Mouse (Mus musculus) kidney, adult 18-20 months (tissue): Measurements from ENCODE around the gene Gm9821.
A peak's percentile ranks its signal among the peaks of the same experiment; 100 is the strongest.

ENCODE experiments used
- DNase-seq: peaks from one replicate; pipeline ENCODE4 v3.0.0; 2021

Gm9821 gene

GRCm38 (mm10) chr2:91945483-91945882 is at the start of gene Gm9821:
TSS of gene Gm9821 (plus strand) at chr2:91945703.
- DNase-seq = no peak

- DNase-seq = no peak
Observed at GRCm38 (mm10) chr2:91897968-91898367, 47.5 kb upstream of the Gm9821 start.

GRCm38 (mm10) chr2:91899141-91899540 is 46.4 kb upstream of the Gm9821 start:
- DNase-seq = no peak

GRCm38 (mm10) chr2:91900431-91900830 is 45.1 kb upstream of the Gm9821 start:
- no peak for DNase-seq

GRCm38 (mm10) chr2:91902336-91902735 is 43.2 kb upstream of the Gm9821 start:
- no peak for DNase-seq

GRCm38 (mm10) chr2:91903171-91903925 is 42.2 kb upstream of the Gm9821 start:
- no peak for DNase-seq

- DNase-seq = no peak
Observed at GRCm38 (mm10) chr2:91904618-91905307, 40.7 kb upstream of the Gm9821 start.

GRCm38 (mm10) chr2:91906141-91906540 is 39.4 kb upstream of the Gm9821 start:
- no peak for DNase-seq

GRCm38 (mm10) chr2:91912616-91913015 is 32.9 kb upstream of the Gm9821 start:
- no peak for DNase-seq

GRCm38 (mm10) chr2:91913328-91914110 is 32.0 kb upstream of the Gm9821 start:
- DNase-seq = no peak

GRCm38 (mm10) chr2:91916346-91916977 is 29.0 kb upstream of the Gm9821 start:
- DNase-seq = no peak

- DNase-seq = no peak
Observed at GRCm38 (mm10) chr2:91917096-91917495, 28.4 kb upstream of the Gm9821 start.

GRCm38 (mm10) chr2:91920130-91920529 is 25.4 kb upstream of the Gm9821 start:
- no peak for DNase-seq

- peak; percentile 83 for DNase-seq
Observed at GRCm38 (mm10) chr2:91921181-91921789, 24.2 kb upstream of the Gm9821 start.

GRCm38 (mm10) chr2:91921790-91922570 is 23.5 kb upstream of the Gm9821 start:
- peak; percentile 43 for DNase-seq

GRCm38 (mm10) chr2:91922586-91923414 is 22.7 kb upstream of the Gm9821 start:
- DNase-seq = no peak

GRCm38 (mm10) chr2:91923415-91924337 is 21.8 kb upstream of the Gm9821 start:
- peak; percentile 71 for DNase-seq

- no peak for DNase-seq
Observed at GRCm38 (mm10) chr2:91924726-91925125, 20.8 kb upstream of the Gm9821 start.

- DNase-seq = no peak
Observed at GRCm38 (mm10) chr2:91925442-91925841, 20.1 kb upstream of the Gm9821 start.

- DNase-seq = no peak
Observed at GRCm38 (mm10) chr2:91926949-91927348, 18.6 kb upstream of the Gm9821 start, which contains the start of gene Chrm4. TSS of gene Chrm4 (plus strand) at chr2:91927249.
